Mouse (Mus musculus) embryonic fibroblast, embryonic 13.5 days (primary cell): ENCODE data around the gene Ehmt2.

ENCODE experiments used
- CTCF ChIP-seq: IDR thresholded peaks from 2 replicates; pipeline ENCODE4 v1.5.1; 2011; ENCODE audit warnings: mild to moderate bottlenecking, control low read depth, low read length, moderate library complexity, borderline replicate concordance; ENCODE audit not compliant: insufficient read depth
- POLR2A ChIP-seq: IDR thresholded peaks from 2 replicates; pipeline ENCODE4 v1.6.1; 2011; ENCODE audit warnings: low read depth, mild to moderate bottlenecking, control low read depth, low read length, moderate library complexity

- TF ChIP-seq POLR2A = peak; percentile 45; the same call in 1 of the 2 replicates
- no peak for TF ChIP-seq CTCF
These were observed 3.3 kb upstream of the Ehmt2 start for GRCm38 (mm10) chr17:34894801-34895530.
